Comparison of ENCODE assay signal across 11 mouse cellular contexts in genomic region chr7:142001597-142002340, GRCm38 (mm10). TPM values are rescaled to one million over a fixed set of nuclear protein-coding genes. Genes with fewer than 3 reads are reported as not detected.
DNase-seq lines count a peak whose midpoint lies in the region; ATAC-seq and TF ChIP-seq lines count a peak whose summit lies in the region.
"Had no signal": no experiment of that assay in that cellular context is flagged by ENCODE, and none has a peak within 500 bp of the region (broad histone marks: within the 10 kb centered on the region; RNA-seq: fewer than 3 reads in every experiment).

No protein-coding gene starts in this region.

- 0 out of 2 replicates have a peak, but pooled peaks have one; percentile 29 for ATAC-seq in heart, embryonic 14.5 days (ENCODE audit: insufficient number of reproducible peaks, insufficient read depth, low FRiP score, low read depth)
- no peak for ATAC-seq in neural tube, embryonic 15.5 days (ENCODE audit: low FRiP score)
- ATAC-seq in hindbrain, embryonic 12.5 days (ENCODE audit: low FRiP score): no peak
- peak; percentile 23; the same call in 1 of the 2 replicates for ATAC-seq in stomach, postnatal 0 days (ENCODE audit: low FRiP score, low TSS enrichment)
- no peak for ATAC-seq in monocyte, adult 5-6 weeks (replicated peaks; ENCODE audit: insufficient number of reproducible peaks, low FRiP score, low TSS enrichment, poor library complexity, severe bottlenecking)

- H3K27ac ChIP-seq in heart, embryonic 14.5 days (replicated peaks in 1 of 2; ENCODE audit: control insufficient read depth in 1 of 2, insufficient read depth in 1 of 2, low read depth in 2 of 2, low read length in 2 of 2): no peak overlapping the region
- 0 out of 2 replicates have a peak overlapping the region, but pooled peaks have one; percentile 3 for H3K27ac ChIP-seq in neural tube, embryonic 15.5 days (replicated peaks)
- peak overlapping the region; percentile 12; the same call in 1 of the 2 replicates for H3K27ac ChIP-seq in hindbrain, embryonic 12.5 days
- H3K27ac ChIP-seq in stomach, postnatal 0 days (replicated peaks): no peak overlapping the region
- H3K27ac ChIP-seq: kidney, embryonic 15.5 days; limb, embryonic 15.5 days had no signal

- no peak overlapping the region for H3K4me3 ChIP-seq in heart, embryonic 14.5 days (ENCODE audit: control insufficient read depth in 1 of 2, insufficient read depth in 1 of 2, low read depth in 1 of 2, low read length in 2 of 2)
- no peak overlapping the region for H3K4me3 ChIP-seq in neural tube, embryonic 15.5 days (replicated peaks)
- H3K4me3 ChIP-seq in hindbrain, embryonic 12.5 days: no peak overlapping the region
- H3K4me3 ChIP-seq in stomach, postnatal 0 days (ENCODE audit: low read depth, low read length): no peak overlapping the region
- H3K4me3 ChIP-seq: kidney, embryonic 15.5 days; limb, embryonic 15.5 days had no signal

- no peaks in the 10 kb centered on the region for H3K27me3 ChIP-seq in heart, embryonic 14.5 days (ENCODE audit: control insufficient read depth, insufficient read depth, low read length)
- no peaks in the 10 kb centered on the region for H3K27me3 ChIP-seq in neural tube, embryonic 15.5 days (replicated peaks)
- H3K27me3 ChIP-seq in hindbrain, embryonic 12.5 days: no peaks in the 10 kb centered on the region
- H3K27me3 ChIP-seq in stomach, postnatal 0 days (ENCODE audit: control insufficient read depth, insufficient read depth, low read length): no peaks in the 10 kb centered on the region
- H3K27me3 ChIP-seq: kidney, embryonic 15.5 days; limb, embryonic 15.5 days had no signal

- H3K4me2 ChIP-seq in heart, embryonic 14.5 days (ENCODE audit: low read length): no peak overlapping the region
- no peak overlapping the region for H3K4me2 ChIP-seq in neural tube, embryonic 15.5 days
- no peak overlapping the region for H3K4me2 ChIP-seq in hindbrain, embryonic 12.5 days (replicated peaks)
- no peak overlapping the region for H3K4me2 ChIP-seq in stomach, postnatal 0 days (replicated peaks; ENCODE audit: low read depth)
- H3K4me2 ChIP-seq: kidney, embryonic 15.5 days; limb, embryonic 15.5 days had no signal

- no peak for DNase-seq in heart, adult 18-20 months
- DNase-seq in neural tube, embryonic 10.5 days (ENCODE audit: extremely low spot score, low spot score): no peak
- no peak for DNase-seq in stomach, postnatal 0 days (ENCODE audit: low spot score)
- DNase-seq: adrenal gland, postnatal 25 days; cerebellum, adult 11-12 months had no signal

- TF ChIP-seq EP300 in stomach, postnatal 0 days (optimal IDR thresholded peaks at IDR 0.05): no peak

- 0 out of 2 replicates have a peak, but pooled peaks cover 5% of the 10 kb centered on the region for H3K36me3 ChIP-seq in heart, embryonic 14.5 days (ENCODE audit: control insufficient read depth, insufficient read depth, low read length)
- peaks cover 74% of the 10 kb centered on the region for H3K36me3 ChIP-seq in neural tube, embryonic 15.5 days
- H3K36me3 ChIP-seq in hindbrain, embryonic 12.5 days: peaks cover 79% of the 10 kb centered on the region
- no peaks in the 10 kb centered on the region for H3K36me3 ChIP-seq in stomach, postnatal 0 days (ENCODE audit: control insufficient read depth, insufficient read depth, low read length)
- H3K36me3 ChIP-seq: kidney, embryonic 15.5 days had no signal

- WGBS in heart, embryonic 14.5 days: 91% methylated on average over 22 of the region's 22 CpGs
- WGBS in neural tube, embryonic 15.5 days: 66% methylated on average over 22 of the region's 22 CpGs
- WGBS in hindbrain, embryonic 12.5 days: 74% methylated on average over 20 of the region's 22 CpGs
- WGBS in stomach, postnatal 0 days: 69% methylated on average over 22 of the region's 22 CpGs

- no peak for TF ChIP-seq CTCF in stomach, postnatal 0 days (IDR thresholded peaks at IDR 0.05; ENCODE audit: low read depth)

- H3K4me1 ChIP-seq in heart, embryonic 14.5 days (ENCODE audit: control insufficient read depth in 2 of 2, insufficient read depth in 2 of 2, low read length in 2 of 2): 0 out of 4 replicates have a peak, but pooled peaks cover 0 to 2% of the 10 kb centered on the region in 2 experiments
- H3K4me1 ChIP-seq in neural tube, embryonic 15.5 days: no peaks in the 10 kb centered on the region
- H3K4me1 ChIP-seq in hindbrain, embryonic 12.5 days: no peaks in the 10 kb centered on the region
- no peaks in the 10 kb centered on the region for H3K4me1 ChIP-seq in stomach, postnatal 0 days (replicated peaks; ENCODE audit: control insufficient read depth, insufficient read depth)
- H3K4me1 ChIP-seq: kidney, embryonic 15.5 days; limb, embryonic 15.5 days had no signal

- H3K9ac ChIP-seq in heart, embryonic 14.5 days (ENCODE audit: low read length): no peak overlapping the region
- H3K9ac ChIP-seq in neural tube, embryonic 15.5 days (replicated peaks): no peak overlapping the region
- no peak overlapping the region for H3K9ac ChIP-seq in hindbrain, embryonic 12.5 days
- H3K9ac ChIP-seq in stomach, postnatal 0 days (ENCODE audit: low read length): no peak overlapping the region; the same call in 1 of the 2 replicates
- H3K9ac ChIP-seq: kidney, embryonic 15.5 days; limb, embryonic 15.5 days had no signal

- H3K9me3 ChIP-seq in heart, embryonic 14.5 days (ENCODE audit: control insufficient read depth, low read length): no peaks in the 10 kb centered on the region
- H3K9me3 ChIP-seq in neural tube, embryonic 15.5 days (replicated peaks): no peaks in the 10 kb centered on the region
- H3K9me3 ChIP-seq in hindbrain, embryonic 12.5 days (replicated peaks): no peaks in the 10 kb centered on the region
- no peaks in the 10 kb centered on the region for H3K9me3 ChIP-seq in stomach, postnatal 0 days (ENCODE audit: control insufficient read depth, low read length)
- H3K9me3 ChIP-seq: kidney, embryonic 15.5 days; limb, embryonic 15.5 days had no signal

RNA-seq across cellular contexts. Expression of gene Brsk2, which starts 52.2 kb away (rescaled TPM):
- polyA plus RNA-seq in heart, embryonic 14.5 days (2014; fragmentation: Nextera tagmentation; extraction: Ambion mirVana): 0.27 and 0.69 TPM in 2 replicates
- total RNA-seq in heart, adult 18-20 months (2021): under 1 TPM; 0.15 to 0.39 TPM
- polyA plus RNA-seq in neural tube, embryonic 15.5 days (2015; fragmentation: Nextera tagmentation; extraction: Ambion mirVana): 17.5 and 20.2 TPM in 2 replicates
- 15.9 and 18.6 TPM in 2 replicates for polyA plus RNA-seq in hindbrain, embryonic 12.5 days (2016; fragmentation: Nextera tagmentation; extraction: Ambion mirVana)
- polyA plus RNA-seq in stomach, postnatal 0 days (2015; fragmentation: Nextera tagmentation; extraction: Ambion mirVana): 0.62 and 0.75 TPM in 2 replicates
- total RNA-seq in monocyte, adult 5-6 weeks (2017): 0.53 TPM in 1 of 3 replicates, not detected in the others

RNA-seq across cellular contexts. Expression of gene Mob2, which starts 59.1 kb away (rescaled TPM):
- 46.8 and 48.9 TPM in 2 replicates for polyA plus RNA-seq in heart, embryonic 14.5 days (2014; fragmentation: Nextera tagmentation; extraction: Ambion mirVana)
- total RNA-seq in heart, adult 18-20 months (2021): 10 to 100 TPM; 45.7 to 51.1 TPM
- 51.2 and 55.6 TPM in 2 replicates for polyA plus RNA-seq in neural tube, embryonic 15.5 days (2015; fragmentation: Nextera tagmentation; extraction: Ambion mirVana)
- 48.0 and 48.8 TPM in 2 replicates for polyA plus RNA-seq in hindbrain, embryonic 12.5 days (2016; fragmentation: Nextera tagmentation; extraction: Ambion mirVana)
- 61.5 and 65.8 TPM in 2 replicates for polyA plus RNA-seq in stomach, postnatal 0 days (2015; fragmentation: Nextera tagmentation; extraction: Ambion mirVana)
- 38.5 to 50.0 TPM (median 45.2 TPM) in 3 replicates for total RNA-seq in monocyte, adult 5-6 weeks (2017)

Comparison
In these comparisons a context has a peak if more than half of its experiments do, and no peak if none do; other contexts are left out.
1. ATAC-seq: peak in heart, embryonic 14.5 days (single experiment) and stomach, postnatal 0 days (single experiment); none in neural tube, embryonic 15.5 days (single experiment), hindbrain, embryonic 12.5 days (single experiment) and monocyte, adult 5-6 weeks (single experiment).
2. H3K27ac ChIP-seq: peak in neural tube, embryonic 15.5 days (single experiment) and hindbrain, embryonic 12.5 days (single experiment); none in heart, embryonic 14.5 days (0 of 2) and stomach, postnatal 0 days (single experiment).